Mouse (Mus musculus) heart, embryonic 11.5 days (tissue): ENCODE results near the gene Slc39a9. TPM values are rescaled to one million over a fixed set of nuclear protein-coding genes. Genes with fewer than 3 reads are reported as not detected.

ENCODE experiments used
- ATAC-seq: fragments of 200-750 bp; cut with Nextera tagmentation; replicated peaks from 2 replicates; pipeline ENCODE4 v1.8.0; 2017; ENCODE audit warnings: moderate library complexity; ENCODE audit not compliant: insufficient number of reproducible peaks, low FRiP score, low TSS enrichment
- H3K27ac ChIP-seq: fragments of 300-500 bp; sonication (generic); 2 replicates; pipeline ENCODE4 v1.5.1; 2014; ENCODE audit warnings: mild to moderate bottlenecking, low read depth, low read length
- H3K27me3 ChIP-seq: fragments of 300-500 bp; sonication (generic); 2 replicates; pipeline ENCODE4 v1.6.1; 2014; ENCODE audit warnings: mild to moderate bottlenecking, low read length, mixed read lengths; ENCODE audit not compliant: control insufficient read depth, insufficient read depth
- H3K36me3 ChIP-seq: fragments of 300-500 bp; sonication (generic); 2 replicates; pipeline ENCODE4 v1.6.1; 2014; ENCODE audit warnings: mild to moderate bottlenecking, low read length, moderate library complexity, mixed read lengths; ENCODE audit not compliant: control insufficient read depth, insufficient read depth
- H3K4me1 ChIP-seq: fragments of 300-500 bp; sonication (generic); 2 replicates; pipeline ENCODE4 v1.6.1; 2014; ENCODE audit warnings: low read length; ENCODE audit not compliant: control insufficient read depth, insufficient read depth
- H3K4me2 ChIP-seq: fragments of 300-500 bp; sonication (generic); 2 replicates; pipeline ENCODE4 v1.6.1; 2014; ENCODE audit warnings: mild to moderate bottlenecking, moderate library complexity
- H3K4me3 ChIP-seq: fragments of 300-500 bp; sonication (generic); 2 replicates; pipeline ENCODE4 v1.5.1; 2014; ENCODE audit warnings: low read depth, low read length
- H3K9ac ChIP-seq: fragments of 300-500 bp; sonication (generic); 2 replicates; pipeline ENCODE4 v1.6.1; 2014; ENCODE audit warnings: mild to moderate bottlenecking, low read depth, low read length, moderate library complexity
- H3K9me3 ChIP-seq: fragments of 300-500 bp; sonication (generic); replicated peaks from 2 replicates; pipeline ENCODE4 v1.6.1; 2016; ENCODE audit warnings: low read length; ENCODE audit not compliant: control insufficient read depth
- WGBS: fragments of 180-500 bp; shearing (Covaris S2); extraction: QIAGEN DNeasy Blood & Tissue Kit; methylation state at CpG from one replicate; pipeline ENCODE4 v1.1.7; 2014; ENCODE audit not compliant: insufficient replicate concordance; 5-methylcytosine and 5-hydroxymethylcytosine counted together
- polyA plus RNA-seq: library from polyadenylated mRNA; unstranded; fragments of >200 nt; fragmentation: Nextera tagmentation; extraction: Ambion mirVana; gene quantifications from 2 replicates; pipeline ENCODE4 v1.2.1, GENCODE M21; 2014

The Slc39a9 gene
- polyA plus RNA-seq, 1 experiment from 2014 or later: 17.9 TPM

DNA sequence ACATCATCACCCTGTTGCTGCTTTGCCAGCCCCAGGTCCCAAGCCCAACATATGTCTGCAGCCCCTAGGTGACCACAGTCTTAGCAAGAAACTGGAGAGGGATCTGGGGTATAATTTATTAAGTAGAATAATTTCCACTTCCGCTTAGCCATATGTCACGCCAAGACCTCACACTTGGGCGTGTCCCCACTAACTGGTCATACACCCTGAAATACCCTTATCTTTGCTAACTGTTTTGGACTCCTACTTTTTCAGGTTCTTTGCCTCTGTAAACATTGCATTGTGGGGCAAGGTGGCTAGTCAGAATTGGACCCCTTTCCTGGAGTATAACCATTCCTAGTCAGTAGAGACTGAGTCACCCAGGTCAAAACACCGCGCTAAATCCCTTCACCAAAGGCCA lies 41.3 kb upstream of the Slc39a9 start:
- Histone ChIP-seq H3K4me1 (peaks cover 13% of the 10 kb centered on the region), H3K27ac (no peak overlapping the region), H3K36me3 (no peaks in the 10 kb centered on the region), H3K27me3 (no peaks in the 10 kb centered on the region), H3K9me3 (no peaks in the 10 kb centered on the region), H3K9ac (no peak overlapping the region), H3K4me2 (no peak overlapping the region), H3K4me3 (no peak overlapping the region)
- WGBS: 86% methylated on average over 5 of the region's 5 CpGs
- no peak for ATAC-seq

DNA sequence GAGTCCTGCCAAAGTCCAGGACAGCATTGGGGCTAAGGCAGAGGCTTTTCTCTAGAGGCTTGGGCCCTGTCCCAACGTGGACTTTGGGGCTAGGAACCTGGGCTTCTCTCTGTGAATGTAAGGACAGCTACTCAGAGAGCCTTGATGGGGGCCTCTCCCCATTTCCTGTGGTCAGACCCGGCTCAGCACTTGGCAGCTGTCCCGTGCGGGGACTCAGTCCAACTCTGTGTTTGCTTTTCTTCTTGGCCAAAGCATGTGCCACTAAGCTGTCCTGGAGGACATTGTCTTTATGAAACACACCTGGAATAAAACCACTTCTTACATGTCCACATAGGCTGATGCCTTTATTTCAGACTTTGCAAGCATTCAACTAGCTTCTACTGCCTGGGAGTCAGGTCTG lies 40.1 kb upstream of the Slc39a9 start:
- WGBS: 53% methylated on average over 4 of the region's 4 CpGs
- Histone ChIP-seq H3K4me3 (no peak overlapping the region), H3K27ac (no peak overlapping the region), H3K9me3 (no peaks in the 10 kb centered on the region), H3K27me3 (no peaks in the 10 kb centered on the region), H3K9ac (no peak overlapping the region), H3K36me3 (no peaks in the 10 kb centered on the region), H3K4me2 (no peak overlapping the region), H3K4me1 (peaks cover 13% of the 10 kb centered on the region)
- no peak; the same call in 1 of the 2 replicates for ATAC-seq

- Histone ChIP-seq H3K4me3 (no peak overlapping the region), H3K9me3 (no peaks in the 10 kb centered on the region), H3K4me2 (no peak overlapping the region), H3K27me3 (no peaks in the 10 kb centered on the region), H3K36me3 (no peaks in the 10 kb centered on the region), H3K27ac (no peak overlapping the region), H3K9ac (no peak overlapping the region), H3K4me1 (peaks cover 13% of the 10 kb centered on the region)
- no peak for ATAC-seq
- WGBS: 82% methylated on average over 2 of the region's 2 CpGs
Measured at GRCm38 (mm10) chr12:80604218-80604617, 39.5 kb upstream of the Slc39a9 start.

GRCm38 (mm10) chr12:80608576-80608975 lies 35.1 kb upstream of the Slc39a9 start:
- no peak overlapping the region for H3K4me2 ChIP-seq
- 87% methylated on average over 1 of the region's 1 CpGs for WGBS
- ATAC-seq: no peak
- peaks cover 8% of the 10 kb centered on the region for H3K4me1 ChIP-seq
- no peaks in the 10 kb centered on the region for H3K27me3 ChIP-seq
- no peak overlapping the region for H3K9ac ChIP-seq
- no peaks in the 10 kb centered on the region for H3K36me3 ChIP-seq
- H3K9me3 ChIP-seq: no peaks in the 10 kb centered on the region
- H3K27ac ChIP-seq: no peak overlapping the region
- H3K4me3 ChIP-seq: no peak overlapping the region

- ATAC-seq: no peak
- H3K36me3 ChIP-seq: no peaks in the 10 kb centered on the region
- H3K27ac ChIP-seq: no peak overlapping the region
- H3K9me3 ChIP-seq: no peaks in the 10 kb centered on the region
- WGBS: 38% methylated on average over 3 of the region's 3 CpGs
- H3K4me2 ChIP-seq: no peak overlapping the region
- no peak overlapping the region for H3K9ac ChIP-seq
- no peaks in the 10 kb centered on the region for H3K27me3 ChIP-seq
- H3K4me3 ChIP-seq: no peak overlapping the region
- H3K4me1 ChIP-seq: no peaks in the 10 kb centered on the region
Measured at GRCm38 (mm10) chr12:80609928-80610327, 33.8 kb upstream of the Slc39a9 start.

- Histone ChIP-seq H3K36me3 (no peaks in the 10 kb centered on the region), H3K4me1 (no peaks in the 10 kb centered on the region), H3K27me3 (no peaks in the 10 kb centered on the region), H3K4me3 (no peak overlapping the region), H3K27ac (no peak overlapping the region), H3K9me3 (no peaks in the 10 kb centered on the region), H3K9ac (no peak overlapping the region), H3K4me2 (no peak overlapping the region)
- no peak for ATAC-seq
- 63% methylated on average over 9 of the region's 9 CpGs for WGBS
Measured at GRCm38 (mm10) chr12:80612113-80612791, 31.4 kb upstream of the Slc39a9 start.

- H3K27me3 ChIP-seq: no peaks in the 10 kb centered on the region
- no peaks in the 10 kb centered on the region for H3K4me1 ChIP-seq
- no peak overlapping the region for H3K4me2 ChIP-seq
- WGBS: 49% methylated on average over 7 of the region's 7 CpGs
- H3K9ac ChIP-seq: no peak overlapping the region
- no peaks in the 10 kb centered on the region for H3K36me3 ChIP-seq
- H3K27ac ChIP-seq: no peak overlapping the region
- H3K9me3 ChIP-seq: no peaks in the 10 kb centered on the region
- H3K4me3 ChIP-seq: no peak overlapping the region
- ATAC-seq: no peak
Measured at GRCm38 (mm10) chr12:80615371-80616257, 28.1 kb upstream of the Slc39a9 start.

- H3K9me3 ChIP-seq: no peaks in the 10 kb centered on the region
- H3K9ac ChIP-seq: no peak overlapping the region
- no peaks in the 10 kb centered on the region for H3K27me3 ChIP-seq
- ATAC-seq: no peak
- 56% methylated on average over 5 of the region's 5 CpGs for WGBS
- no peaks in the 10 kb centered on the region for H3K36me3 ChIP-seq
- no peak overlapping the region for H3K4me3 ChIP-seq
- no peak overlapping the region for H3K27ac ChIP-seq
- no peaks in the 10 kb centered on the region for H3K4me1 ChIP-seq
- no peak overlapping the region for H3K4me2 ChIP-seq
Measured at GRCm38 (mm10) chr12:80620501-80620900, 23.2 kb upstream of the Slc39a9 start.
